16 mouse cellular contexts compared by ENCODE assay signal in the genomic region with DNA sequence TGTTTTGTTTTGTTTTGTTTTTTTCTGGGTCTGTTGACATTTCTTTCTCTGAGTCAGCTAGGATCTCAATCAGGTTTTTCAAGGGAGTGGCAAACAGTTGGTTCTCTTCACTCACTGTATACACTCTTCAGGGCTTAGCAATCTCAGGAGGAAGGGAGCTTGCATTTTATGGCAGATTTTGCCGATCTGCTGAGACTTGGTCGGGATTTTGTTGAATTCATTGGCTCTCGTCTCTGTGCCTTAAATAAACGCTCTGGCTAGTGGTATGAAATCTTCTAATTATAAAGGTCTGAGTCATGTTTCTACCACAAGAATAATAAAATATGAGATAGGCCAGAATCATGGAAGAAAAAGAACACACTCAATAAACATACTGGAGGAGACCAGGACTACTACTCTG.
"Had no signal": no experiment of that assay in that cellular context is flagged by ENCODE, and none has a peak within 500 bp of the region (broad histone marks: within the 10 kb centered on the region; RNA-seq: fewer than 3 reads in every experiment).

No protein-coding gene starts in this region.

- DNase-seq: kidney, adult 18-20 months; kidney, postnatal 10 days; kidney, postnatal 4 days; lung, embryonic 14.5 days; lung, postnatal 14 days; spleen, adult 18-20 months; thymus, postnatal 36 days had no signal

- H3K36me3 ChIP-seq: limb, embryonic 10.5 days; liver, embryonic 15.5 days; midbrain, embryonic 15.5 days; neural tube, embryonic 15.5 days had no signal

- H3K27ac ChIP-seq: layer of hippocampus, adult 2 months; limb, embryonic 10.5 days; liver, embryonic 15.5 days; macrophage; midbrain, embryonic 15.5 days; neural tube, embryonic 15.5 days had no signal

- H3K4me2 ChIP-seq: liver, embryonic 11.5 days; liver, embryonic 15.5 days; lung, embryonic 14.5 days; midbrain, embryonic 11.5 days; midbrain, embryonic 15.5 days; neural tube, embryonic 15.5 days had no signal

- H3K4me3 ChIP-seq: layer of hippocampus, adult 2 months; limb, embryonic 10.5 days; liver, embryonic 15.5 days; megakaryocyte, embryonic 14.5 days; midbrain, embryonic 15.5 days; neural tube, embryonic 15.5 days had no signal

- H3K27me3 ChIP-seq: liver, embryonic 15.5 days; midbrain, embryonic 15.5 days; neural tube, embryonic 15.5 days had no signal
